Mouse (Mus musculus): ENCODE measurements around the gene Rpgrip1l. TPM values are rescaled to one million over a fixed set of nuclear protein-coding genes. Genes with fewer than 3 reads are reported as not detected.

Rpgrip1l gene
- total and polyA plus RNA-seq, 2 experiments from 2014 or later = 3.6 to 4.7 TPM

GRCm38 (mm10) chr8:91350628-91351027, 37.6 kb upstream of the Rpgrip1l start:
- TF ChIP-seq CTCF (IDR thresholded peaks at IDR 0.05; ENCODE audit: low read depth) (no peak), EP300 (IDR thresholded peaks at IDR 0.05; ENCODE audit: low read depth) (no peak)
- H3K27ac ChIP-seq (ENCODE audit: low read depth) = peak overlapping the region; percentile 26
- WGBS = 24% methylated on average over 7 of the region's 7 CpGs
- peaks cover 16% of the 10 kb centered on the region for H3K4me1 ChIP-seq (ENCODE audit: control insufficient read depth, insufficient read depth)
- H3K27me3 ChIP-seq (ENCODE audit: control insufficient read depth, insufficient read depth, low read length) = no peaks in the 10 kb centered on the region
- no peaks in the 10 kb centered on the region for H3K9me3 ChIP-seq (replicated peaks; ENCODE audit: control insufficient read depth, low read length)
- H3K4me2 ChIP-seq (ENCODE audit: low read depth, low read length) = peak overlapping the region; percentile 12
- H3K36me3 ChIP-seq (replicated peaks; ENCODE audit: control insufficient read depth, insufficient read depth, low read length) = no peaks in the 10 kb centered on the region
- DNase-seq (ENCODE audit: low spot score) (no peak), ATAC-seq (ENCODE audit: insufficient read depth, low read depth) (peak; percentile 42; the same call in 1 of the 2 replicates)
- H3K4me3 ChIP-seq (ENCODE audit: low read depth, low read length) = no peak overlapping the region; the same call in 1 of the 2 replicates
- no peak overlapping the region for H3K9ac ChIP-seq (replicated peaks; ENCODE audit: low read depth, low read length)

GRCm38 (mm10) chr8:91349816-91350215, 36.8 kb upstream of the Rpgrip1l start:
- no peak for TF ChIP-seq CTCF (IDR thresholded peaks at IDR 0.05; ENCODE audit: low read depth)
- no peak for TF ChIP-seq EP300 (IDR thresholded peaks at IDR 0.05; ENCODE audit: low read depth)
- 93% methylated on average over 7 of the region's 7 CpGs for WGBS

GRCm38 (mm10) chr8:91347595-91347994, 34.5 kb upstream of the Rpgrip1l start:
- Histone ChIP-seq H3K9ac (replicated peaks; ENCODE audit: low read depth, low read length) (no peak overlapping the region), H3K4me1 (ENCODE audit: control insufficient read depth, insufficient read depth) (peaks cover 16% of the 10 kb centered on the region), H3K27ac (ENCODE audit: low read depth) (no peak overlapping the region), H3K27me3 (ENCODE audit: control insufficient read depth, insufficient read depth, low read length) (no peaks in the 10 kb centered on the region), H3K36me3 (replicated peaks; ENCODE audit: control insufficient read depth, insufficient read depth, low read length) (no peaks in the 10 kb centered on the region), H3K9me3 (replicated peaks; ENCODE audit: control insufficient read depth, low read length) (no peaks in the 10 kb centered on the region), H3K4me3 (ENCODE audit: low read depth, low read length) (no peak overlapping the region), H3K4me2 (ENCODE audit: low read depth, low read length) (peak overlapping the region; percentile 15; the same call in 1 of the 2 replicates)
- TF ChIP-seq CTCF (IDR thresholded peaks at IDR 0.05; ENCODE audit: low read depth) = no peak
- no peak for TF ChIP-seq EP300 (IDR thresholded peaks at IDR 0.05; ENCODE audit: low read depth)
- ATAC-seq (ENCODE audit: insufficient read depth, low read depth) (no peak), DNase-seq (ENCODE audit: low spot score) (no peak)
- WGBS = 24% methylated on average over 6 of the region's 6 CpGs

More at GRCm38 (mm10) chr8:91349816-91350215, 36.8 kb upstream of the Rpgrip1l start:
- H3K27me3 ChIP-seq (ENCODE audit: control insufficient read depth, insufficient read depth, low read length) = no peaks in the 10 kb centered on the region
- ATAC-seq (ENCODE audit: insufficient read depth, low read depth) (no peak), DNase-seq (ENCODE audit: low spot score) (no peak)
- no peak overlapping the region for H3K4me2 ChIP-seq (ENCODE audit: low read depth, low read length)
- H3K9me3 ChIP-seq (replicated peaks; ENCODE audit: control insufficient read depth, low read length) = no peaks in the 10 kb centered on the region
- peaks cover 16% of the 10 kb centered on the region for H3K4me1 ChIP-seq (ENCODE audit: control insufficient read depth, insufficient read depth)
- H3K27ac ChIP-seq (ENCODE audit: low read depth) = no peak overlapping the region
- H3K9ac ChIP-seq (replicated peaks; ENCODE audit: low read depth, low read length) = no peak overlapping the region
- no peak overlapping the region for H3K4me3 ChIP-seq (ENCODE audit: low read depth, low read length)
- H3K36me3 ChIP-seq (replicated peaks; ENCODE audit: control insufficient read depth, insufficient read depth, low read length) = no peaks in the 10 kb centered on the region

- peak overlapping the region; percentile 15; the same call in 1 of the 2 replicates for H3K4me2 ChIP-seq (ENCODE audit: low read depth, low read length)
- DNase-seq (ENCODE audit: low spot score) = no peak
- no peak overlapping the region for H3K27ac ChIP-seq (ENCODE audit: low read depth)
- 46% methylated on average over 10 of the region's 10 CpGs for WGBS
- peak; percentile 42 for TF ChIP-seq CTCF (IDR thresholded peaks at IDR 0.05; ENCODE audit: low read depth)
- TF ChIP-seq EP300 (IDR thresholded peaks at IDR 0.05; ENCODE audit: low read depth) = no peak
- no peaks in the 10 kb centered on the region for H3K9me3 ChIP-seq (replicated peaks; ENCODE audit: control insufficient read depth, low read length)
- H3K4me1 ChIP-seq (ENCODE audit: control insufficient read depth, insufficient read depth) = peaks cover 16% of the 10 kb centered on the region
- H3K4me3 ChIP-seq (ENCODE audit: low read depth, low read length) = no peak overlapping the region
- no peaks in the 10 kb centered on the region for H3K27me3 ChIP-seq (ENCODE audit: control insufficient read depth, insufficient read depth, low read length)
- no peak for ATAC-seq (ENCODE audit: insufficient read depth, low read depth)
- no peak overlapping the region for H3K9ac ChIP-seq (replicated peaks; ENCODE audit: low read depth, low read length)
- H3K36me3 ChIP-seq (replicated peaks; ENCODE audit: control insufficient read depth, insufficient read depth, low read length) = no peaks in the 10 kb centered on the region
Measured at GRCm38 (mm10) chr8:91347146-91347545, 34.1 kb upstream of the Rpgrip1l start.

DNA sequence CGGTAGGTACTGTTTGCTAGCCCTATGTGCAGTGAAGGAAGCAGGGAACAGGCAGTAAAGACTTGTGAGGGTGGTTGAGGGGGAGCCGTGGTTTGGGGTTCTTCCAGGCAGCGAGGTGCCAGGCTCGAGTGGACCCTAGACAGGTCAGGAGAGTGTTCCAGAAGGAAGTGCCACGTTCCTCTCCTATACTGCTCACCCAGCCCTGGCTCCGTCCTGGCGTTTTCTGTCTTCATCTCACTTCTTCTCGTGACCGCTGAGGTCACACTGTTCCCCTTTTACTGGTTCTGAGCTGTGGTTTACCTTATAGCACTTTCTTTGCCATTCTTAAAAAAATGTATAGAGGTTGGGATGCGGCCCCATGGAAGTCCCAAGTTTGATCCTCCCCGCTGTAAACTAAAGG, 31.6 kb upstream of the Rpgrip1l start:
- Histone ChIP-seq H3K4me3 (ENCODE audit: low read depth, low read length) (no peak overlapping the region), H3K27me3 (ENCODE audit: control insufficient read depth, insufficient read depth, low read length) (no peaks in the 10 kb centered on the region), H3K9me3 (replicated peaks; ENCODE audit: control insufficient read depth, low read length) (no peaks in the 10 kb centered on the region), H3K9ac (replicated peaks; ENCODE audit: low read depth, low read length) (no peak overlapping the region), H3K27ac (ENCODE audit: low read depth) (no peak overlapping the region), H3K4me2 (ENCODE audit: low read depth, low read length) (no peak overlapping the region), H3K36me3 (replicated peaks; ENCODE audit: control insufficient read depth, insufficient read depth, low read length) (no peaks in the 10 kb centered on the region), H3K4me1 (ENCODE audit: control insufficient read depth, insufficient read depth) (peaks cover 8% of the 10 kb centered on the region)
- TF ChIP-seq CTCF (IDR thresholded peaks at IDR 0.05; ENCODE audit: low read depth) = no peak
- TF ChIP-seq EP300 (IDR thresholded peaks at IDR 0.05; ENCODE audit: low read depth) = no peak
- no peak for DNase-seq (ENCODE audit: low spot score)
- ATAC-seq (ENCODE audit: insufficient read depth, low read depth) = no peak
- 90% methylated on average over 11 of the region's 11 CpGs for WGBS

DNA sequence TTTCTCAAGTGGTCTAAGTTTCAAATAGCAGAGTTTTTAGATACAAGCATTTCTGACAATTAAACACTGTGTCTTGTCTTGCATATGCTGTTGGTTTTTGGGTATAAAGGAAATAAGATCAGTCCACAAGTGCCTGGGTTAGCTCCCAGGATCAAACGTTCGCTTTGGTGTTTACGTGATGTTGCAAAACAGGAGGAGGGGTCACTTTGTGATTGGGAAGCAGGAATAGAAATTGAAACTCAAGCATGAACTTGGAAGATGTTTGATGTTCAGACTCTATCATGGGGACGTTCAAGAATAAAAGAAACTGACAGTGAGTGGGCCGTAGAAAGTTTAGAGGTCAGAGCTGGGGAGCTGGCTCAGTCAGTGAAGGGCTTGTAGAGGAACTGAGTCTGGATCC, 29.7 kb upstream of the Rpgrip1l start:
- Histone ChIP-seq H3K4me2 (ENCODE audit: low read depth, low read length) (no peak overlapping the region), H3K36me3 (replicated peaks; ENCODE audit: control insufficient read depth, insufficient read depth, low read length) (no peaks in the 10 kb centered on the region), H3K27ac (ENCODE audit: low read depth) (no peak overlapping the region), H3K27me3 (ENCODE audit: control insufficient read depth, insufficient read depth, low read length) (no peaks in the 10 kb centered on the region), H3K9ac (replicated peaks; ENCODE audit: low read depth, low read length) (no peak overlapping the region), H3K9me3 (replicated peaks; ENCODE audit: control insufficient read depth, low read length) (no peaks in the 10 kb centered on the region), H3K4me3 (ENCODE audit: low read depth, low read length) (no peak overlapping the region), H3K4me1 (ENCODE audit: control insufficient read depth, insufficient read depth) (peaks cover 6% of the 10 kb centered on the region)
- TF ChIP-seq CTCF (IDR thresholded peaks at IDR 0.05; ENCODE audit: low read depth) (no peak), EP300 (IDR thresholded peaks at IDR 0.05; ENCODE audit: low read depth) (no peak)
- WGBS = 86% methylated on average over 5 of the region's 5 CpGs
- DNase-seq (ENCODE audit: low spot score) (no peak), ATAC-seq (ENCODE audit: insufficient read depth, low read depth) (no peak)
